In the genomic region with DNA sequence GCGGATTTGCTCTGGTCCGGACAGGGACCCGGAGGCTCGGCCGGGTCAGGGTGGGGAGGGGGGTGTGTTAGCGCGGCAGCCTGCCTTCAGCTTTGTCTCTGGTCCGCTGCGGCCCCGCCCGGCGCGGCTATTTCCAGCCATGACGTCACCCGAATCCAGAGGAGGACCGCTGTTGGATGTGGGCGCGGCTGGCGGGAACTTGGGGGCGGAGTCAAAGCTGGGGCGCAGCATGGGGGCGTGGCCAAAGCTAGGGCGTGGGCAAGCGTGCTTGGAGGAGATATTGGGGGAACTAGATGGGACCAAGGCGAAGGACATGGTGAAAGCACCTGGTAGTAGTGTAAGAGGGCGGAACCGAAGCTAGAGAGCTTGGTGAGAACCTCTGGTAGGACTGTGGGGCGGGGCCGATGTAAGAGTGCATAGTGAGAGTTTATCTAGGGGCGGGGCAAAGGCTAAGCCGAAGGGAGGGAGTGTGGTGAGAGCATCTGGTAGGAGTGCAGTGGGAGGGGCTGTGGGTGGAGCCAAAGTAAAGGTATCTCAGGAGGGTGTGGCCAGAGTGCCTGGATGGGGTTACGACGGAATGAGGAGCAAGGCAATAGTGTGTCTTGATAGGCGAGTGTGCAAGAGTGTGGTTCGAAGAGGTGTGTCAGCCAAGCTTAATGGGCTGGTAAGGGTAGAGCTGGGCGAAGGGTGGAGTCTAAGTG, we compare ENCODE assay signal across 1 mouse cellular context.
TF ChIP-seq lines count a peak whose summit lies in the region.

No protein-coding gene starts in this region.

TF ChIP-seq in MEL, 35 proteins besides CTCF, POLR2A, EP300 and RAD21 (continued from another document):
- no peak for TF ChIP-seq KAT2A (conservative IDR thresholded peaks at IDR 0.05; ENCODE audit: low read depth, low read length)
- peak; percentile 67; the same call in 1 of the 2 replicates for TF ChIP-seq E2F4 (IDR thresholded peaks at IDR 0.05; ENCODE audit: borderline replicate concordance, low read depth, low read length)
- TF ChIP-seq SIN3A (IDR thresholded peaks at IDR 0.05; ENCODE audit: low read length): peak; percentile 28
